Mouse (Mus musculus): ENCODE measurements around the gene Ccdc113. TPM values are rescaled to one million over a fixed set of nuclear protein-coding genes. Genes with fewer than 3 reads are reported as not detected.

Ccdc113 gene
- polyA plus RNA-seq, 2 experiments = 0.24 to 0.48 TPM

DNA sequence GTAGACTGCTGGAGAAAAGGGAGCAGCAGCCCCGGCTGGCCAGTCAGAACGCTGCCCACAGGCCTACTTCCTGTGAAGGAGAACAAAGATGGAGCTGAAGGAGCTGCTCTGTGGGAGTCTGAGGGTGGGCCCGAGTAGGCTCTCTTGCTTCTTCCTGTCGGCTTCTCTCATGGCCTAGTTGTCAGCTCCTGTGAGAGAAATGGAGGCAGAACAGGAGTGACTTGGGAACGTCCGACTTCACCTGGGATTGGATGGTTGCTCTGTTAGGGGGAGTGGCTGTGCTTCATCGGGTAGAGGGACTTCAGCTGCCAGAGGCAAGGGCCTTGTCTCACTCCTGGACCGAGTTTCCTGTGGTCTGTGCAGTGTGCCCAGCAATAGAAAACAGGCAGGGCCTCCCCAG lies 14.0 kb downstream of the Ccdc113 start:
- H3K27ac ChIP-seq (replicated peaks; ENCODE audit: low read depth, low read length) = no peak overlapping the region
- 59% methylated on average over 8 of the region's 8 CpGs for WGBS
- no peak for DNase-seq (ENCODE audit: low spot score)
- H3K4me1 ChIP-seq (ENCODE audit: control insufficient read depth, insufficient read depth, low read length) = no peaks in the 10 kb centered on the region
- no peaks in the 10 kb centered on the region for H3K36me3 ChIP-seq (ENCODE audit: control insufficient read depth, insufficient read depth, low read length)
- H3K27me3 ChIP-seq (ENCODE audit: control insufficient read depth, insufficient read depth, low read length) = no peaks in the 10 kb centered on the region
- H3K4me2 ChIP-seq (replicated peaks; ENCODE audit: low read depth, low read length, severe bottlenecking) = no peak overlapping the region
- TF ChIP-seq POLR2A (IDR thresholded peaks at IDR 0.05; ENCODE audit: borderline replicate concordance, extremely low read depth, insufficient read depth, insufficient read length) = no peak
- H3K4me3 ChIP-seq (replicated peaks; ENCODE audit: low read length) = no peak overlapping the region
- H3K9ac ChIP-seq (ENCODE audit: low read depth, low read length, severe bottlenecking) = no peak overlapping the region
- H3K9me3 ChIP-seq (ENCODE audit: control insufficient read depth, low read length) = no peaks in the 10 kb centered on the region
- no peak for ATAC-seq (ENCODE audit: low FRiP score, low read depth)

DNA sequence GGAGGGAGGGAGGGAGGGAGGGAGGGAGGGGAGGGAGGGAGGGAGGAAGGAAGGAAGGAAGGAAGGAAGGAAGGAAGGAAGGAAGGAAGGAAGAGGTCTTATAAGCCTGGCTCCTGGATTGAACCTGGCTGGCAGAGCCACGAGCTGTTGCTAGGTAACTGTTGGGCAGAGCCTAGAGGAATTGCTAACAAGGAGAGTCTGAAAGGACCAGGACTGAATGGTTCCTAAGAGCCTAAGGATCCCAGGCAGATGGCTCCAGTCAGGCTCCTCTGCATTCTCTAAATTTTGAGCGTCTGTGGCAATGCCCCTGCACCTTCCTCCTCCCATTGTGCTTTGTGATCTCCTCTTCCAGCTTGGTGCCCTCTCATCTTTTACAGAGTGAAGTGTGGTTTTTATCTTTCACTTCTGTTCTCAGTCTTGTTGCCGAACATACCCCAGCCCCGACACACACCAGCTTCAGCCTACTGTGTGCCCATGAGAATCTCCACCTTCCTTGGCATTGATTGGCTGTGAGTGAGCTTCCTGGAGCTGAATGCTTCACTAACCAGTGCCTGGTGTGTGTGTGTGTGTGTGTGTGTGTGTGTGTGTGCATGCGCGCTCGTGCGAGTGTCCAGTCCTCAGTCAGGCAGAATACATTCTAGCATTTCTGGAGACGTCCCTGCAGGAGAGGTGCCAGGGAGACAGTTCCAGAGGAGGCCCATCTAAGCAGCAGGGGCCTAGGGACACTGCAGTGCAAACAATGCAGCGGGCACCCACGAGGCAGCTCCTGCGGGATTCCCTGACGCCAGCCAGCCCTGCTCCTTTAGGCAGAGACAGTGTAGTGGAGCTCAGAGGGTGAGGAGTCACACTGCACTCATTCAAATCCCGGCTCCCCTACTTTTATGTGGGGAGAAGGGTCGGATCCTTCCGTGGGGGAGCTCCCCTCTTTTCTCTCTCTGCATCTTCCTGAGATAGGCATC lies 16.3 kb downstream of the Ccdc113 start:
- ATAC-seq (ENCODE audit: low FRiP score, low read depth) = no peak
- 74% methylated on average over 16 of the region's 16 CpGs for WGBS

DNA sequence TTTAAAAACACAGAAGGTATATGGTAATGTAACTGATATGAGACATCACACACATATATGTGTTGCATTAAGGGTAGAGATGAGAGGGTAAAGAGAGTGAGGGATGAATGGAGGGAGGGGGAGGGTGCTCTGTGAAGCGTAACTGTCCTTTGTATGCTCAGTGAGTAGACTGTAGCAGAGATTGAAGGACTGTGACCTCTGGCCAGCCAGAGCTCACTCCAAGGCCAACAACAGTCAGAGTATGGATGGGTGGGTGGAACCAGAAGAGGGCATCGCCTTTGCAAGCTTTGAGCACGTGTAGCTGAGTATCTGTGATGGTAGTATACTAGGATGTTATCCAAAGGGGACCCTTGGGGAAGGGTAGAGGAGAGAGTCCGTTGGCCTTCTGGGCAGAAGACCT lies 17.7 kb downstream of the Ccdc113 start:
- ATAC-seq (ENCODE audit: low FRiP score, low read depth) = no peak
- Histone ChIP-seq H3K4me2 (replicated peaks; ENCODE audit: low read depth, low read length, severe bottlenecking) (no peak overlapping the region), H3K4me1 (ENCODE audit: control insufficient read depth, insufficient read depth, low read length) (no peaks in the 10 kb centered on the region), H3K4me3 (replicated peaks; ENCODE audit: low read length) (no peak overlapping the region), H3K36me3 (ENCODE audit: control insufficient read depth, insufficient read depth, low read length) (no peaks in the 10 kb centered on the region), H3K9ac (ENCODE audit: low read depth, low read length, severe bottlenecking) (no peak overlapping the region), H3K9me3 (ENCODE audit: control insufficient read depth, low read length) (no peaks in the 10 kb centered on the region), H3K27ac (replicated peaks; ENCODE audit: low read depth, low read length) (no peak overlapping the region), H3K27me3 (ENCODE audit: control insufficient read depth, insufficient read depth, low read length) (no peaks in the 10 kb centered on the region)
- 88% methylated on average over 4 of the region's 4 CpGs for WGBS
- no peak for TF ChIP-seq POLR2A (IDR thresholded peaks at IDR 0.05; ENCODE audit: borderline replicate concordance, extremely low read depth, insufficient read depth, insufficient read length)
- DNase-seq (ENCODE audit: low spot score) = no peak

More for the DNA sequence above, 16.3 kb downstream of the Ccdc113 start:
- DNase-seq (ENCODE audit: low spot score) = no peak
- H3K36me3 ChIP-seq (ENCODE audit: control insufficient read depth, insufficient read depth, low read length) = no peaks in the 10 kb centered on the region
- no peak overlapping the region for H3K4me3 ChIP-seq (replicated peaks; ENCODE audit: low read length)
- no peak overlapping the region for H3K4me2 ChIP-seq (replicated peaks; ENCODE audit: low read depth, low read length, severe bottlenecking)
- H3K4me1 ChIP-seq (ENCODE audit: control insufficient read depth, insufficient read depth, low read length) = no peaks in the 10 kb centered on the region
- no peaks in the 10 kb centered on the region for H3K27me3 ChIP-seq (ENCODE audit: control insufficient read depth, insufficient read depth, low read length)
- no peak overlapping the region for H3K9ac ChIP-seq (ENCODE audit: low read depth, low read length, severe bottlenecking)
- H3K9me3 ChIP-seq (ENCODE audit: control insufficient read depth, low read length) = no peaks in the 10 kb centered on the region
- TF ChIP-seq POLR2A (IDR thresholded peaks at IDR 0.05; ENCODE audit: borderline replicate concordance, extremely low read depth, insufficient read depth, insufficient read length) = no peak
- no peak overlapping the region for H3K27ac ChIP-seq (replicated peaks; ENCODE audit: low read depth, low read length)

DNA sequence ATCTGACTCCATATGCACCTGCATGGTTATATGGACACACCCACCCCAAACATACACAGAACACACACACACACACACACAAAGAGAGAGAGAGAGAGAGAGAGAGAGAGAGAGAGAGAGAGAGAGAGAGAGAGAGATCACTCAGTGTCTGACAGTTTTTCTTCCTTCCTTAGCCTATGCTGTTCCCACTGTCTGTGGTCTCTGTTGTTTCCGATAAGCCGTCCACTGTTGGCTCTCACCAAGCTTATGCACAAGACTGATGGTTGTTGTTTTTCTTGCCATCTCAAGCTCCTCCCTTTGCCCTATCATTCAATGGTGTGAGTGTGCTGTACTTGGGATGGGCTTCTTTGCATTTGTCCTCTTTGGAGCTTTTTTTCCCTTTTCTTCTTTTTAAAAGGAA lies 22.1 kb downstream of the Ccdc113 start:
- Histone ChIP-seq H3K4me3 (replicated peaks; ENCODE audit: low read length) (no peak overlapping the region), H3K27me3 (ENCODE audit: control insufficient read depth, insufficient read depth, low read length) (no peaks in the 10 kb centered on the region), H3K36me3 (ENCODE audit: control insufficient read depth, insufficient read depth, low read length) (no peaks in the 10 kb centered on the region), H3K9ac (ENCODE audit: low read depth, low read length, severe bottlenecking) (no peak overlapping the region), H3K4me1 (ENCODE audit: control insufficient read depth, insufficient read depth, low read length) (no peaks in the 10 kb centered on the region), H3K4me2 (replicated peaks; ENCODE audit: low read depth, low read length, severe bottlenecking) (no peak overlapping the region), H3K9me3 (ENCODE audit: control insufficient read depth, low read length) (no peaks in the 10 kb centered on the region), H3K27ac (replicated peaks; ENCODE audit: low read depth, low read length) (no peak overlapping the region)
- TF ChIP-seq POLR2A (IDR thresholded peaks at IDR 0.05; ENCODE audit: borderline replicate concordance, extremely low read depth, insufficient read depth, insufficient read length) = no peak
- ATAC-seq (ENCODE audit: low FRiP score, low read depth) (no peak), DNase-seq (ENCODE audit: low spot score) (no peak)
- 97% methylated on average over 2 of the region's 2 CpGs for WGBS

DNA sequence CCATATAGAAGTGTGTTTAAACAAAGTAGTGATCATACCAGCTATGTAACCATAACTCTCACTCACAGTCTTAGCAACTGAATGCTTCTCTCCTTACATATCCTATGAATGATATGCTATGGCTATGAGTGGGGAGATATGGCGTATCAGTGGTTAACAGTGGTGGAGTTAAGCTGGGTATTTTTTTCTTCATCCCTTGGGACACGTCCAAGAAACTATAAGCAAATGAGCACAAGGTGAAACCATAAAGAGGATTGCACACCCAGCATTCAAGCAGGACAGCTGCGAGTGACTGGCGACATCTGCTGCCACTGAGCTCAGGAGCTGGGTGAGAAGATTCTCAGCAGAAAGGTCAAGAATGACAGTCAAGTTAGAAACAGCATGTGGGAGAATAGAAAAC lies 32.3 kb downstream of the Ccdc113 start:
- Histone ChIP-seq H3K27me3 (ENCODE audit: control insufficient read depth, insufficient read depth, low read length) (no peaks in the 10 kb centered on the region), H3K4me2 (replicated peaks; ENCODE audit: low read depth, low read length, severe bottlenecking) (no peak overlapping the region), H3K9me3 (ENCODE audit: control insufficient read depth, low read length) (0 out of 2 replicates have a peak, but pooled peaks cover 3% of the 10 kb centered on the region), H3K27ac (replicated peaks; ENCODE audit: low read depth, low read length) (no peak overlapping the region), H3K4me3 (replicated peaks; ENCODE audit: low read length) (no peak overlapping the region), H3K9ac (ENCODE audit: low read depth, low read length, severe bottlenecking) (no peak overlapping the region), H3K4me1 (ENCODE audit: control insufficient read depth, insufficient read depth, low read length) (no peaks in the 10 kb centered on the region; the same call in 1 of the 2 replicates), H3K36me3 (ENCODE audit: control insufficient read depth, insufficient read depth, low read length) (no peaks in the 10 kb centered on the region)
- TF ChIP-seq POLR2A (IDR thresholded peaks at IDR 0.05; ENCODE audit: borderline replicate concordance, extremely low read depth, insufficient read depth, insufficient read length) = no peak
- WGBS = 73% methylated on average over 4 of the region's 4 CpGs
- DNase-seq (ENCODE audit: low spot score) (no peak), ATAC-seq (ENCODE audit: low FRiP score, low read depth) (no peak)

Measured in limb, embryonic 14.5 days (tissue).